Mouse (Mus musculus): Measurements from ENCODE around the gene Atp1b1.
A peak's percentile ranks its signal among the peaks of the same experiment; 100 is the strongest.

The Atp1b1 gene

GRCm38 (mm10) chr1:164458245-164458613 lies at the start of gene Atp1b1:
Atp1b1 (minus strand) TSS chr1:164458355.
- DNase-seq (ENCODE audit: low spot score in 2 of 2): peak; percentile 87 to 92

- no peak for DNase-seq (ENCODE audit: low spot score in 2 of 2)
These were observed 46.9 kb upstream of the Atp1b1 start for GRCm38 (mm10) chr1:164505096-164505495.

GRCm38 (mm10) chr1:164503140-164503730 lies 45.1 kb upstream of the Atp1b1 start:
- no peak for DNase-seq (ENCODE audit: low spot score in 2 of 2)

DNA sequence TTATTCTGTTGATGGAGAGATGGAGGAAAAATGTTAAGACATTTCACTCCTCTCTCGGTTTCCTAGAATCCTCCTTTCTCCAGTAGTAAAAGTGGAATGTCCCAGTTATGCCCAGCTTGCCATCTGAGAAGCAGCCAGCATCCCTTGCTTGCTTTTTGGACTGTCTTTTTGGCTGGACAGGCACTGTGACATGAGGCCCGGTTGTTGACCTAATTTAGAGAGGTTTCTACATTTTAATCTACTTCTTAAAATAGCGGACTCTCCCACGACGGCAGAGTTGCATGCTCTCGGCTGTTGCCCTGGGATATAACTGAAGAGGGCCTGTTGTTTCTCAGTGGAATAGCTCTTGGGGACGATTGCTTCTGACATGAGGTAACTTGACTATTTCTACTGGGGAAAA lies 44.1 kb upstream of the Atp1b1 start:
- DNase-seq (ENCODE audit: low spot score in 2 of 2): no peak

DNA sequence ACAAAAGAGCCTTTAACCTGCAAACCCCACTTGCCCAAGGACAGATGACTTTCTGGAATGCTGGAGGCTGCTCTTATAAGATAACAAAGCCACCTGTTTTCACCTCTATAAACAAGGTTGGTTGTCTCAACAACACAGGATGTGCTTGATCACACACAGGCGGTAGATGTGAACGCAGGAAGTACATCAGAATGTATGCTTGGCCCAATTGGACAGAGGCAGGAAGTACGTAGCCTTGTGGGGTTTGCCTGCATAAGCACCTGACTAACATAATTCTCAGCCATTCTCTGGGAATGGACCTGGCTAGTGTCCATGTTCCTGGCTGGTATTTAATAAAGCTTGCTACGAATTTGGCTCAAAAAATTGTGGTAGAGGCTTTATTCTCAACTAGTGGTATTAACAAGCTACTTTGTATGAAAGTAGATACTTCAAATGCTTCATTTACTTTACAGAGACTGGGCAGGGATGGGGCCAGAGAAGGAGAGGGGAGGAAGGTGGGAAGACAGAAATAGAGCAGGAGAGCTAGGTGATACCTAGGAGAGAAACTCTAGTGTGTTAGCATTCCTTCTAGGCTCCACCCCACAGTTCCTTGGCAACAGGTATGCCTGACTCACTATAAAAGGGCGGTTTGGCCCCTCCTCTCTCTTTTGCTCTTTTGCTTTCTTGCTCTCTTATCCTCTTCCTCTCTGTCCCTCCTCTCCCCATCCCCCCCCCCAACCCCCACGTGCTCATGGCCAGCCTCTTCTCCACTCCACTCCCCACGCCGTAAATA lies 36.8 kb upstream of the Atp1b1 start:
- DNase-seq (ENCODE audit: low spot score in 2 of 2): no peak

DNA sequence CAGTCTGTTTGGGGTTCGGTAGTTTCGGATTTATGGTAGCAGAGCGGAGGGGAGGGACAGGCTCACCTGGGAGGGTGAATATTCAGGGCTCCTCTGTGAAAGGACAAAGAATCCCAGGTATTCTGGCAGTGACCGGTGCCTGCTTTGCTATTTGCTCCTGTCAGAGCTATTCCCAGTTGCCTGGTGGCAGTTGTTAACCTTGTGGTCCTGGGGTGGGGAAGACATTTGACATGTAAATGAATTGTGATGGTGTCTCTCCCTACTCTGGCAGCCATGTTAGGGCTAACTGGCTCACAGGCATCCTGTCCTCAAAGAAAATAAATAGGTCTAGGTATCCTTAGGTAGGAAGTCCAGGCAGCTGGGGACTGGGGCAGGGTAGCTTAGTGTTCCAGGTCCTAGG lies 36.1 kb upstream of the Atp1b1 start:
- no peak for DNase-seq (ENCODE audit: low spot score in 2 of 2)

GRCm38 (mm10) chr1:164493042-164493705 lies 35.0 kb upstream of the Atp1b1 start:
- no peak for DNase-seq (ENCODE audit: low spot score in 2 of 2)

DNA sequence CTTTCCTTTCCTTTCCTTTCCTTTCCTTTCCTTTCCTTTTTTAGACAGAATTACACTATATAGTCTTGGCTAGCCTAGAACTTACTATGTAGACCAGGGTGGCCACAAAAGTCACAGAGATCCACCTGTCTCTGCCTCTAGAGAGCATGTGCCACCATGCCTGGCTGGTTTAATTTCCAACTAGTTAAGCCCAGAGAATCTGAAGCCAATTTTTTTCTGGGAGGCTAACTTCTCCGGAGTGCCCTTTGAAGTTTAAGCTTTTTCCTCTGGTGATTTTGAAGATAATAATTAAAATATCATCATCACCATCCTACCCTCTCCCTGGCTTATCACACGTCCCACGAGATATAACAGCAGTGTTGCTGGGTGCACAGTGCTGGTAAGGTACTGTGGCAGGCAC lies 34.3 kb upstream of the Atp1b1 start:
- no peak for DNase-seq (ENCODE audit: low spot score in 2 of 2)

GRCm38 (mm10) chr1:164489961-164490594 lies 31.9 kb upstream of the Atp1b1 start:
- no peak for DNase-seq (ENCODE audit: low spot score in 2 of 2)

- DNase-seq (ENCODE audit: low spot score in 2 of 2): no peak
These were observed 25.6 kb upstream of the Atp1b1 start for GRCm38 (mm10) chr1:164483728-164484127.

GRCm38 (mm10) chr1:164482833-164483232 lies 24.7 kb upstream of the Atp1b1 start:
- DNase-seq (ENCODE audit: low spot score in 2 of 2): no peak

GRCm38 (mm10) chr1:164481645-164482354 lies 23.6 kb upstream of the Atp1b1 start:
- DNase-seq (ENCODE audit: low spot score in 2 of 2): no peak

GRCm38 (mm10) chr1:164480755-164481644 lies 22.8 kb upstream of the Atp1b1 start:
- DNase-seq (ENCODE audit: low spot score in 2 of 2): no peak

GRCm38 (mm10) chr1:164475895-164476294 lies 17.7 kb upstream of the Atp1b1 start:
- no peak for DNase-seq (ENCODE audit: low spot score in 2 of 2)

DNA sequence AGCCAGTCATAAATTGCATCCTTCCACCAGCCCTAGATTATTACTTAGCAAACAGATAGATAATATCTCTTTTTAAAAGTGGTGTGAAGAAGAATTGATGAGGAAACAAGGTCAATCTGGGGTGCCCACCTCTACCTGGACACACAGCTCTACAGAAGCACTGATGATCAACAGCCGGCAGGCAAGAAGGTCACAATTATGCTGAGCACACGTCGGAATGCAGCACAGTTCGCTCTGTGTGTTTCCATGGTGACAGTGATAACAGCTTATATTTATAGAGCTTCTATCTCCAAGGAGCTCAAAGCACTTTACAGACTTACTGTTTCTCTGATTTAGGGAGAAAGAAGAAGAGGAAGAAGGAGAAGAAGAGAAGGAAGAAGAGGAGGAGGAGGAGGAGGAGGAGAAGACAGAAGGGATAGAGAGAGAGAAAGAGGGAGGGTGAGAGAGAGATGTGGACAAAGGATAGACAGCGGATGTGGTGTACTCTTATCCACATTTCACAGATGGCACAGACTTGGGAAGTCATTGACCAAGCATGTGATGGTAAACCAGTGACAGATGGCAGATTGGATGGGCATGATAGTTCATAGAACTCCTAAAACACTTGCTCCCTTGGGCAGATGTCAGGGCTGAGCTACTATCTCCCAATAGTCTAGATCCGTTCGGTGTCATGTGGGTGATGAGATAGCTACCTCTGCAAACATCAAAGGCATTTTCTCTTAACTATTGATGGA lies 16.8 kb upstream of the Atp1b1 start:
- no peak for DNase-seq (ENCODE audit: low spot score in 2 of 2)

GRCm38 (mm10) chr1:164474310-164474709 lies 16.2 kb upstream of the Atp1b1 start:
- no peak for DNase-seq (ENCODE audit: low spot score in 2 of 2)

DNA sequence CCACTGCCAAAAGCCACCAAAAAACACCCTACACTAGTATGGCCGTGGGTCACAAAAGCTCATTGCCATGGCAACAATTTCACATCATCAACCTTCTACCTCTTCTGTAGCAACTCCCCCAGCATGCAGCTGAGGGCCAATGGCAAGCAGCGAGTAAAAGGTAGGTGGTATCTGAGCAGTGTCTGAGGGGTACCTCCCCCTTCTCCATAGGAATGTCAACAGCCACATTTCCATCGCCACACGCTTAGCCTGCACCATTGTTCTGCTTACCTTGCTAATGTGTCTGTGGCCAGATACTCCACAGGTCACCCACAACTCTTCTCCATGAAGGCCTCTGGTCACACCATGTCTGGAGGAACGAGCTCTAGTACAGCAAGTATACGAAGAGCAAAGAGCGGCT lies 15.2 kb upstream of the Atp1b1 start:
- no peak for DNase-seq (ENCODE audit: low spot score in 2 of 2)

DNA sequence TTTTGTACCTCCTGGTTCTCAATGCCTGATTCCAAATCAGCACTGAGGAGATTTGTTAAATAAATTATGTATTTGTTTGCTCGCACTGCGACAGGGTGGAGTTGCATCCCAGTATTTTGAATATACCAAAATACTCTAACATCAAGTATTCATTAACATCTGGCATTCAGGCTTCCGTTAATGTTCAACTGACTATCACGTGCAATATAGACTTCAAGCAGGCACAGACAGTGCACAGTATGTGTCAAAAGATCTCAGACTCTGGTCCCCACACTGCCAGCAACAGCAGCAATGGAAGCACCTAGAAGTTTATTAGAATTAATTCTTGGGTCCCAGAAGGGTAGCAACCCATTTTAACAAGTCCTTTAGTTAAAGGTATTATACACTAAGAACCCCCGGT lies 13.5 kb upstream of the Atp1b1 start:
- no peak for DNase-seq (ENCODE audit: low spot score in 2 of 2)

DNA sequence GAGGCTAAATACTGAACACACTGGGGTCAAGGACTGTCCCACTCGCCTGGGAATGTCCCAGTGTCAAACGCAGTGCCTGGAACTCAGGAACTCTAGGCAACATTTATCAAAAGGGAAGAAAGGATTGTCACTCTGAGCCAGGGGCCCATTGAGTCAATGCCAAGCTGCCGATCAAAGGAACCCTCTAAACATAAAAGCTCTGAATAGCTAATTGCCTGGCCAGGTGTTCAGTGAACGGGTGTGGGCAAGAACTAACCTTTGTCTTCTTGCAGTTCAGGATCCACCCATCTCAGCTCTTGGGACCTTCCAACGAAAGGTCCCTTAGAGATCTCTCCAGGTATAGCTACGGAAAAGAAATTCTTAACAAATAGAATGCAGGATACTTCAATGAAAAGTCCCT lies 12.8 kb upstream of the Atp1b1 start:
- DNase-seq (ENCODE audit: low spot score in 2 of 2): no peak

DNA sequence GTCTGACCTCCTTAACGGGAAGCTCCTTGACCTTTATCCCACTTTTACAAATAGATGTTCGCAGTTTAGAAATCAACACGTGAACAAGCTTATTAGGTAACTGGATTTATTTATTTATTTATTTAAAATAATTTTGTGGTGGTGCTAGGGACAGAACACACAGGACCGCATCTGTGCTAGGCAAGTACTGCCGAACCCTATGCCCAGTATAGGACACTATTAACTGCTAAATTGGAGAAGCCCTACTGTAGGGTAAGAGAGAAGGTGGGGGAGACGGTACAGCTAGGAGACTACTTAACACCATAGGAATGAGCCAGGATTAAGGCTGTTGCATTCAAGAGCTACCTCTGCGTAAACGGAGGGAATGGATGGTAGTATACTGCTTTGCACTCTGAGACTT lies 10.2 kb upstream of the Atp1b1 start:
- no peak for DNase-seq (ENCODE audit: low spot score in 2 of 2)
